Mouse (Mus musculus): Measurements from ENCODE around the gene Ldlrad1. TPM values are rescaled to one million over a fixed set of nuclear protein-coding genes. Genes with fewer than 3 reads are reported as not detected.

Ldlrad1 gene
- polyA plus RNA-seq, 1 experiment from 2014 or later, result not detected

DNA sequence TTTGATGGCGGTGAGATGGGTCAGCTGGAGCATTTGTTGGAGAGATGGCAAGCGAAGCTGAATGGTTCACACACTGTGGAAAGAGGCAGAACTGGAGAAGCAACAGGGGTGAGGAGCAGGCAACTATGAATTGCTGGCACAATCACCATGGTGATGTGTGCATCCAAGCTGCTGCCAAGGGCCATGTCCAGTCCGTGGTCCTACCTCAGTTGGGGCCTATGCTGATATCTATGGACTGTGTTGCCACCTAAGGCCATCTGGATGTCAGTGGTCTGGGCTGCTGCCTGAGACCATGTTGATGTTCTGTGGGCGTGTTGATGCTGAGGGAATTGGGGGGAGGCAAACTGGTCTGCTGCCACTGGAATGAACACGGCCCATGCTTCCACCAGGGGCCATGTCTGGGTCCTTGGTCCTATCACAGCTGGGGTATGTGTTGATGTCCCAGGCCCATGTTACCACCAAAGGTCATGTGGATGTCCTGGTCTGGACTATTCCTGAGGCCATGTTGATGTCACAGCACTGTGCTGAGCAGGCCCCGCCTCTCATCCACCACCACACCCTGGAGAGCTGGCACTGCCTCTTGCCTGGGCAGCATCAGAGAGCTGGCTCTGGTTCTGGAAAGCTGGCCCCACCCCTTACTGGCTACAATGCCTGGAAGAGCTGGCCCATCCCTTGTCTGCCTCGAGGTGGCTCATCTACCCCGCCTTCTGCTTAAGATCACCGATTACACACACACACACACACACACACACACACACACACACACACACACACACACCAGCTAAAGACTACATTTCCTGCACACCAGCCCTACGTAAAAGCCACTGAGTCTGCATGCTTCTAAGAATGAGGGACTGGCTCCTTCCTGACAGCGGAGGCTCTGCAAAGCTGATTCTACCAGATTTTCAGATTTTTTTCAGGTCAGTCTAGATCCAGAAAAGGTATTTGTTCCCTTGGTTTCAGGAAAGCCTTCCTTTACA lies 14.5 kb downstream of the Ldlrad1 start:
- H3K36me3 ChIP-seq (ENCODE audit: control insufficient read depth, insufficient read depth), result no peaks in the 10 kb centered on the region
- H3K4me2 ChIP-seq (ENCODE audit: low read length), result no peak overlapping the region
- no peaks in the 10 kb centered on the region for H3K4me1 ChIP-seq (replicated peaks; ENCODE audit: control insufficient read depth, insufficient read depth, low read length)
- H3K9ac ChIP-seq (replicated peaks; ENCODE audit: low read depth, low read length), result no peak overlapping the region
- WGBS, result 79% methylated on average over 11 of the region's 11 CpGs
- no peaks in the 10 kb centered on the region for H3K27me3 ChIP-seq (replicated peaks; ENCODE audit: control insufficient read depth, insufficient read depth, low read length)
- no peaks in the 10 kb centered on the region for H3K9me3 ChIP-seq (ENCODE audit: control insufficient read depth, low read length)
- ATAC-seq, result peak; percentile 36; the same call in 1 of the 2 replicates
- no peak overlapping the region for H3K4me3 ChIP-seq (replicated peaks; ENCODE audit: low read length)
- H3K27ac ChIP-seq (ENCODE audit: low read length), result no peak overlapping the region

DNA sequence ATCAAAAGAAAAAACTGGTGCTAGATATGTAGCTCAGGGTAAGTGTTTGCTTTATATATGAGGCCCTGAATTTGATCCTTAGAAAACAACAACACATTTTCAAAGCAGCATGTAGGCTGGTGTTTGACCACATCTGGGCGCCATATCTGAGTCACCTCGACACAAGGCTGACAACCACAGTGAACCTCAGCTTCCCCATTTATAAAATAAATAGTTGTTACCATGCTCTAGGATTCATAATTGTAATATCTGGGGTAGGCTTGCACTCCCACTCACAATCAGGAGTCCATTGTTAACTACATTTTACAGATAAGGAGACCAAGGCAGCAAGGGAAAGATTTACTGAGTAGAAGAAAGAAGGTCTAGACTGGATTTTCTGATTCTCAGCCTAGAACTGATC lies 17.3 kb downstream of the Ldlrad1 start:
- no peaks in the 10 kb centered on the region for H3K36me3 ChIP-seq (ENCODE audit: control insufficient read depth, insufficient read depth)
- no peak overlapping the region for H3K4me3 ChIP-seq (replicated peaks; ENCODE audit: low read length)
- no peak overlapping the region for H3K4me2 ChIP-seq (ENCODE audit: low read length)
- no peak overlapping the region for H3K27ac ChIP-seq (ENCODE audit: low read length)
- WGBS, result 94% methylated on average over 2 of the region's 2 CpGs
- ATAC-seq, result no peak
- no peak overlapping the region for H3K9ac ChIP-seq (replicated peaks; ENCODE audit: low read depth, low read length)
- no peaks in the 10 kb centered on the region for H3K4me1 ChIP-seq (replicated peaks; ENCODE audit: control insufficient read depth, insufficient read depth, low read length)
- H3K27me3 ChIP-seq (replicated peaks; ENCODE audit: control insufficient read depth, insufficient read depth, low read length), result no peaks in the 10 kb centered on the region
- H3K9me3 ChIP-seq (ENCODE audit: control insufficient read depth, low read length), result no peaks in the 10 kb centered on the region

DNA sequence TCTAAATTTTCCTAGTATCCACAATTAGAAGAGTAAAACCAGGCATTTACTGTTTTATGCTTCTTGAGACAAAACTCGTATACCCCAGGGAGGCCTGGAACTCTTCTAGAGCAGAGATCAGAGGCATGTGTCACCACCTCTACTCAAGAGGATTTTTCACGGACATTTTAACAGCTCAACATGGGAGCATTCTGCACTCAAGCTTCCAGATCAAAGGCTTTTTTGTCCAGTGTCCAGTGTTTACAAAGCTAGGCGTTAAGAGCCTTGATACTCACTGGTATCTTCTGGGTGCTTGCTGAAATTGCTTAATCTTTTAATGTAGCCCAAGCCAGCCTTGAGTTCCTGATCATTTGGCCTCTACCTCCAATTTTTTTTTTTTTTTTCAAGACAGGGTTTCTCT lies 23.2 kb downstream of the Ldlrad1 start:
- ATAC-seq, result no peak
- no peaks in the 10 kb centered on the region for H3K4me1 ChIP-seq (replicated peaks; ENCODE audit: control insufficient read depth, insufficient read depth, low read length)
- WGBS, result 66% methylated on average over 3 of the region's 3 CpGs
- H3K36me3 ChIP-seq (ENCODE audit: control insufficient read depth, insufficient read depth), result peaks cover 18% of the 10 kb centered on the region
- H3K9me3 ChIP-seq (ENCODE audit: control insufficient read depth, low read length), result no peaks in the 10 kb centered on the region
- no peak overlapping the region for H3K27ac ChIP-seq (ENCODE audit: low read length)
- H3K4me2 ChIP-seq (ENCODE audit: low read length), result no peak overlapping the region
- no peak overlapping the region for H3K9ac ChIP-seq (replicated peaks; ENCODE audit: low read depth, low read length)
- H3K4me3 ChIP-seq (replicated peaks; ENCODE audit: low read length), result no peak overlapping the region
- no peaks in the 10 kb centered on the region for H3K27me3 ChIP-seq (replicated peaks; ENCODE audit: control insufficient read depth, insufficient read depth, low read length)

DNA sequence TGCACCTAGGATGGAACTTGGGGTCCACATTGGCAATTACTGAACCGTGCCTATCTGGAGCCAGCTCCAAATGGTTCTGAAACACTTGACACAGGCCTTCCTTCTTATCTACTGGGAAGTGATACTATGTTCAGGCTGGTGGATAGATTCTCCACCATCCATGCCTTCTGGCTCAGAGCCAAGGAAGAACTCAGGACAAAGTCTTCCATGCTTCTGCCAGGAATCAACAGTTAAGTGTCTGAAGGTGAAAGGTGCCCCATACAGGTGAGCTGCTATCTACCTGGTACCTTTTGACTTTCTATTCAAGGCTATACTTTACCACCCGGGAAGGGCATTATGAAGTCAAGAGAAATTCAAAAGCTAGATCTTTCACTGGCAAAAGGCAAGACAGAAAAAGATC lies 29.3 kb downstream of the Ldlrad1 start:
- H3K4me3 ChIP-seq (replicated peaks; ENCODE audit: low read length), result no peak overlapping the region
- H3K9me3 ChIP-seq (ENCODE audit: control insufficient read depth, low read length), result no peaks in the 10 kb centered on the region
- H3K36me3 ChIP-seq (ENCODE audit: control insufficient read depth, insufficient read depth), result peaks cover 30% of the 10 kb centered on the region
- no peaks in the 10 kb centered on the region for H3K27me3 ChIP-seq (replicated peaks; ENCODE audit: control insufficient read depth, insufficient read depth, low read length)
- ATAC-seq, result no peak
- H3K4me2 ChIP-seq (ENCODE audit: low read length), result no peak overlapping the region
- no peaks in the 10 kb centered on the region for H3K4me1 ChIP-seq (replicated peaks; ENCODE audit: control insufficient read depth, insufficient read depth, low read length)
- H3K27ac ChIP-seq (ENCODE audit: low read length), result no peak overlapping the region
- WGBS, result 93% methylated on average over 2 of the region's 2 CpGs
- no peak overlapping the region for H3K9ac ChIP-seq (replicated peaks; ENCODE audit: low read depth, low read length)

GRCm38 (mm10) chr4:107240196-107240595 lies 31.2 kb downstream of the Ldlrad1 start:
- ATAC-seq, result no peak
- Histone ChIP-seq H3K4me3 (replicated peaks; ENCODE audit: low read length) (no peak overlapping the region), H3K9ac (replicated peaks; ENCODE audit: low read depth, low read length) (no peak overlapping the region), H3K4me2 (ENCODE audit: low read length) (no peak overlapping the region), H3K27ac (ENCODE audit: low read length) (no peak overlapping the region), H3K36me3 (ENCODE audit: control insufficient read depth, insufficient read depth) (peaks cover 21% of the 10 kb centered on the region), H3K27me3 (replicated peaks; ENCODE audit: control insufficient read depth, insufficient read depth, low read length) (no peaks in the 10 kb centered on the region), H3K4me1 (replicated peaks; ENCODE audit: control insufficient read depth, insufficient read depth, low read length) (no peaks in the 10 kb centered on the region), H3K9me3 (ENCODE audit: control insufficient read depth, low read length) (no peaks in the 10 kb centered on the region)
- 96% methylated on average over 6 of the region's 6 CpGs for whole genome bisulfite sequencing

- ATAC-seq, result no peak
- Histone ChIP-seq H3K4me1 (replicated peaks; ENCODE audit: control insufficient read depth, insufficient read depth, low read length) (no peaks in the 10 kb centered on the region), H3K27ac (ENCODE audit: low read length) (no peak overlapping the region), H3K9ac (replicated peaks; ENCODE audit: low read depth, low read length) (no peak overlapping the region), H3K4me3 (replicated peaks; ENCODE audit: low read length) (no peak overlapping the region), H3K27me3 (replicated peaks; ENCODE audit: control insufficient read depth, insufficient read depth, low read length) (no peaks in the 10 kb centered on the region), H3K4me2 (ENCODE audit: low read length) (no peak overlapping the region), H3K36me3 (ENCODE audit: control insufficient read depth, insufficient read depth) (peaks cover 15% of the 10 kb centered on the region), H3K9me3 (ENCODE audit: control insufficient read depth, low read length) (no peaks in the 10 kb centered on the region)
- WGBS, result 59% methylated on average over 6 of the region's 6 CpGs
These were observed 34.7 kb downstream of the Ldlrad1 start for GRCm38 (mm10) chr4:107243365-107244333.

DNA sequence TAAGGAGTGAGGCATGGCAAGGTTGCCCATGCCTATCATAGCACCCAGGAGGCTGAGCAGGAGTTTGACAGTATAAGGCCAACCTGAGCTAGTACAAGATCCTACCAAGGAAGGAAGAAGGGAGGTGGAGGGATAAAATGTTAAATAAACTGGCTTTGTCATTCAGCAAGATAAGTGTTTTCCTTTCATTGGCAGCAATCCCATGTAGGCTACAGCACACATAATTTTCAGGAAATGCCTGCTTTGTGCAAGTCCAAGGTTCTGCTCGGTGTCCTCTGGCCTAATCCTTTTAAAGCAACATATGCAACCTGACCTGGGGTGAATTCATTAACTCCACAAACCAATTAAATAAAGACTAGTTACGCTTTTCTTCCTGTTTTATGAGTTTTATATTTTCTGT lies 36.4 kb downstream of the Ldlrad1 start:
- Histone ChIP-seq H3K36me3 (ENCODE audit: control insufficient read depth, insufficient read depth) (peaks cover 6% of the 10 kb centered on the region; the same call in 1 of the 2 replicates), H3K9ac (replicated peaks; ENCODE audit: low read depth, low read length) (no peak overlapping the region), H3K4me2 (ENCODE audit: low read length) (no peak overlapping the region), H3K27me3 (replicated peaks; ENCODE audit: control insufficient read depth, insufficient read depth, low read length) (no peaks in the 10 kb centered on the region), H3K9me3 (ENCODE audit: control insufficient read depth, low read length) (no peaks in the 10 kb centered on the region), H3K27ac (ENCODE audit: low read length) (no peak overlapping the region), H3K4me1 (replicated peaks; ENCODE audit: control insufficient read depth, insufficient read depth, low read length) (peaks cover 6% of the 10 kb centered on the region), H3K4me3 (replicated peaks; ENCODE audit: low read length) (no peak overlapping the region)
- 55% methylated on average over 2 of the region's 2 CpGs for WGBS
- ATAC-seq, result no peak

DNA sequence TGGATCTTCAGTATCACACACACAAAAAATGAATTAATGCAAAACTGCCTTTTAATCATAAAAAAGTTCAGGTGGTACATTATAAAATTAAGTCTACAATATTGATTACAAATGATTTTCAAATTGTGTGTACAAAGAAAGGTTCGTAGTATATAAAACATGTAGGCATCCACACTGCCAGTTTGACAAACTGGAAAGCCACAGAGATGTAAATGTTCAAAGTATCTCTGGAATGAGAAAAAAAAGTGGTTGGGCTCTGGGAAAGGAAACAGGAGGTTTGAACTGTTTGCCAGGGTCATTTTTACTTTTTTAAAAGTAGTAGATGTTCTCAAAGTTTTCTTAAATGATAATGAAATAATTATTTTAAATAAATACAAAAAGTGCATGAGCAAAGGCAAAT lies 37.1 kb downstream of the Ldlrad1 start:
- Histone ChIP-seq H3K9ac (replicated peaks; ENCODE audit: low read depth, low read length) (no peak overlapping the region), H3K4me2 (ENCODE audit: low read length) (no peak overlapping the region), H3K36me3 (ENCODE audit: control insufficient read depth, insufficient read depth) (peaks cover 2% of the 10 kb centered on the region; the same call in 1 of the 2 replicates), H3K9me3 (ENCODE audit: control insufficient read depth, low read length) (no peaks in the 10 kb centered on the region), H3K27ac (ENCODE audit: low read length) (no peak overlapping the region), H3K4me3 (replicated peaks; ENCODE audit: low read length) (no peak overlapping the region), H3K4me1 (replicated peaks; ENCODE audit: control insufficient read depth, insufficient read depth, low read length) (peaks cover 6% of the 10 kb centered on the region), H3K27me3 (replicated peaks; ENCODE audit: control insufficient read depth, insufficient read depth, low read length) (no peaks in the 10 kb centered on the region)
- 91% methylated on average over 1 of the region's 1 CpGs for WGBS
- no peak for ATAC-seq

DNA sequence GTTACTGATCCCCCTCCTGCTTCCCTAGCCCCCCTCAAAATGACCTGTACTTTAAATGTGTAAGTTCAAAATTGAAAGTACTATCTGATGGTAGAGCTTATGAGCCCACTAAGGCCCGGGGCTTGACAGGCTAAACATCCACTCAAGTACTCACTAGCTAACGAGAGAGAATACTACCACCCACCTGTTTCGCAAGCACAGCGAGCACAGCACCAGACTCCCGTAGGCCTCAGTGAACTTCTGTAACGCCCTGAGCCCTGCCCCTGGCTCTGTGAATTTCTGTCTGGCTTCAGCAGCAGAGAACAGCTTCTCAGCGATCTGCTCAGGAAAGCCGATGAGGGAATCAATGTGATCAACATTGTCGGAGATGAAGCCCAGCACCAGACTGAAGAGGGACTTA lies 38.1 kb downstream of the Ldlrad1 start:
- H3K9me3 ChIP-seq (ENCODE audit: control insufficient read depth, low read length), result no peaks in the 10 kb centered on the region
- H3K9ac ChIP-seq (replicated peaks; ENCODE audit: low read depth, low read length), result no peak overlapping the region
- no peak for ATAC-seq
- H3K4me1 ChIP-seq (replicated peaks; ENCODE audit: control insufficient read depth, insufficient read depth, low read length), result peaks cover 11% of the 10 kb centered on the region
- WGBS, result 75% methylated on average over 9 of the region's 9 CpGs
- H3K27me3 ChIP-seq (replicated peaks; ENCODE audit: control insufficient read depth, insufficient read depth, low read length), result no peaks in the 10 kb centered on the region
- H3K27ac ChIP-seq (ENCODE audit: low read length), result no peak overlapping the region
- H3K4me2 ChIP-seq (ENCODE audit: low read length), result no peak overlapping the region
- peaks cover 2% of the 10 kb centered on the region; the same call in 1 of the 2 replicates for H3K36me3 ChIP-seq (ENCODE audit: control insufficient read depth, insufficient read depth)
- no peak overlapping the region for H3K4me3 ChIP-seq (replicated peaks; ENCODE audit: low read length)

Data from forebrain, embryonic 16.5 days (tissue).